Mouse (Mus musculus) bone marrow macrophage, adult 2 months (primary cell): ENCODE measurements around the gene Cdkn2aip.

Experiments
- CTCF ChIP-seq: IDR thresholded peaks from 2 replicates; pipeline ENCODE4 v1.5.1; 2012; ENCODE audit warnings: low read depth, mild to moderate bottlenecking, low read length, moderate library complexity
- POLR2A ChIP-seq: IDR thresholded peaks from 2 replicates; pipeline ENCODE4 v1.6.1; 2012; ENCODE audit warnings: mild to moderate bottlenecking, low read depth, low read length, borderline replicate concordance

GRCm38 (mm10) chr8:47693119-47693518, 20.6 kb downstream of the Cdkn2aip start:
- TF ChIP-seq CTCF (peak; percentile 42; the same call in 1 of the 2 replicates), POLR2A (no peak)
